Mouse (Mus musculus): ENCODE measurements around the gene Zfyve9. TPM values are rescaled to one million over a fixed set of nuclear protein-coding genes. Genes with fewer than 3 reads are reported as not detected.

Zfyve9 gene
- total and polyA plus RNA-seq, 2 experiments, result 2.1 to 15.4 TPM

- Histone ChIP-seq H3K4me1 (ENCODE audit: control insufficient read depth, insufficient read depth, low read length) (no peaks in the 10 kb centered on the region), H3K9ac (ENCODE audit: low read depth, low read length) (no peak overlapping the region), H3K27me3 (ENCODE audit: control insufficient read depth, insufficient read depth, low read length) (no peaks in the 10 kb centered on the region), H3K36me3 (ENCODE audit: control insufficient read depth, insufficient read depth, low read length) (peaks cover 7% of the 10 kb centered on the region), H3K27ac (replicated peaks; ENCODE audit: insufficient read depth, low read depth, low read length) (no peak overlapping the region), H3K79me2 (ENCODE audit: control insufficient read depth, insufficient read depth, low read length) (no peaks in the 10 kb centered on the region), H3K4me3 (ENCODE audit: insufficient read depth, low read depth, low read length) (no peak overlapping the region)
- TF ChIP-seq POLR2A (IDR thresholded peaks at IDR 0.05; ENCODE audit: extremely low read depth, insufficient read depth, low read length) (no peak), CTCF (IDR thresholded peaks at IDR 0.05; ENCODE audit: low read depth, low read length) (peak; percentile 44)
- peak; percentile 87 for DNase-seq (ENCODE audit: extremely low read depth, low read depth, low spot score)
- WGBS, result 12% methylated on average over 2 of the region's 2 CpGs
Observed at GRCm38 (mm10) chr4:108664407-108664806, 116.2 kb downstream of the Zfyve9 start.

DNA sequence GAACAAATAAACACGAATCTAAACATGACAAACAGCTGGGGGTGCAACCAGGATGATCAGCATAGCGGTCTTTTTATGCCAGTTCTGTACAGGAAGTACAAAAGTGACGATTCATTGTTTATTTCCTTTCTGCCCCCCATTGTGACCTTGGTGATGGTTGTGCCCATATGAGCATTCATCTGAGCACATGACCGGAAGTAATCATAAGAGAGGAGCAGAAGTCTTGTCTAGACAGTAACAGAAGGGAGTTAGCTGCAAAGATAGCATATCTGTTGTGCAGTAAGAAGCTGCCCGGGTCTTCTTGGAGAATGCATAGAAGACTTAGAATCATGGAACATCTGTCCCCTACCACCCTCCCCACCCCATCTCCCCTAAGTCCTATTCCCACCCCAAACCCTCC, 141.8 kb downstream of the Zfyve9 start:
- H3K4me3 ChIP-seq (ENCODE audit: insufficient read depth, low read depth, low read length), result no peak overlapping the region
- H3K27ac ChIP-seq (replicated peaks; ENCODE audit: insufficient read depth, low read depth, low read length), result no peak overlapping the region
- WGBS, result 69% methylated on average over 5 of the region's 5 CpGs
- H3K79me2 ChIP-seq (ENCODE audit: control insufficient read depth, insufficient read depth, low read length), result no peaks in the 10 kb centered on the region
- no peak for DNase-seq (ENCODE audit: extremely low read depth, low read depth, low spot score)
- H3K9ac ChIP-seq (ENCODE audit: low read depth, low read length), result no peak overlapping the region
- peaks cover 18% of the 10 kb centered on the region for H3K36me3 ChIP-seq (ENCODE audit: control insufficient read depth, insufficient read depth, low read length)
- no peaks in the 10 kb centered on the region for H3K27me3 ChIP-seq (ENCODE audit: control insufficient read depth, insufficient read depth, low read length)
- TF ChIP-seq POLR2A (IDR thresholded peaks at IDR 0.05; ENCODE audit: extremely low read depth, insufficient read depth, low read length) (no peak), CTCF (IDR thresholded peaks at IDR 0.05; ENCODE audit: low read depth, low read length) (no peak)
- no peaks in the 10 kb centered on the region for H3K4me1 ChIP-seq (ENCODE audit: control insufficient read depth, insufficient read depth, low read length)

GRCm38 (mm10) chr4:108637721-108638120, 142.9 kb downstream of the Zfyve9 start:
- H3K27ac ChIP-seq (replicated peaks; ENCODE audit: insufficient read depth, low read depth, low read length), result no peak overlapping the region
- peaks cover 15% of the 10 kb centered on the region for H3K36me3 ChIP-seq (ENCODE audit: control insufficient read depth, insufficient read depth, low read length)
- H3K4me3 ChIP-seq (ENCODE audit: insufficient read depth, low read depth, low read length), result no peak overlapping the region
- H3K4me1 ChIP-seq (ENCODE audit: control insufficient read depth, insufficient read depth, low read length), result no peaks in the 10 kb centered on the region
- no peak for TF ChIP-seq CTCF (IDR thresholded peaks at IDR 0.05; ENCODE audit: low read depth, low read length)
- no peak for TF ChIP-seq POLR2A (IDR thresholded peaks at IDR 0.05; ENCODE audit: extremely low read depth, insufficient read depth, low read length)
- no peak for DNase-seq (ENCODE audit: extremely low read depth, low read depth, low spot score)
- no peaks in the 10 kb centered on the region for H3K79me2 ChIP-seq (ENCODE audit: control insufficient read depth, insufficient read depth, low read length)
- no peaks in the 10 kb centered on the region for H3K27me3 ChIP-seq (ENCODE audit: control insufficient read depth, insufficient read depth, low read length)
- no peak overlapping the region for H3K9ac ChIP-seq (ENCODE audit: low read depth, low read length)
- 97% methylated on average over 3 of the region's 3 CpGs for WGBS

DNA sequence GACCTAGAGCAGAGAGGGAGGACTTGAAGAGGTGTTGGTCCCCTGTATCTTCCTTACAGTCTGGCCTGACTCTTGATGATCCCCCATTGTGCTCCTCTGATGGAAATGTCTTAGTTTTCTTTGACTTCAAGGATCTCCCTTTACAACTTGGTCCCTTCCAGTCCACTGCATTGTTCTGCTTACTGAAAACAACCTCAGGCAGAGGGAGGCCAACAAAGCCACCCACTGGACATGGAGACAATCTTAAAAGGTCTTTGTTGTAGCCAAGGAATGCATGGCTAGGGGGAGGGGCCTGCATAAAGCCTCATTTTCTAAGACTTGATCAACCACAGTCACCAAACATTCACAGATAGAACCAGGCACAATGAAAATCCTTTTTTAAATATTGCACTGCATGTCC, 145.5 kb downstream of the Zfyve9 start:
- H3K9ac ChIP-seq (ENCODE audit: low read depth, low read length), result no peak overlapping the region

GRCm38 (mm10) chr4:108634696-108635095, 145.9 kb downstream of the Zfyve9 start:
- 87% methylated on average over 4 of the region's 4 CpGs for WGBS
- Histone ChIP-seq H3K36me3 (ENCODE audit: control insufficient read depth, insufficient read depth, low read length) (peaks cover 29% of the 10 kb centered on the region), H3K4me1 (ENCODE audit: control insufficient read depth, insufficient read depth, low read length) (no peaks in the 10 kb centered on the region)

More for the DNA sequence above, 145.5 kb downstream of the Zfyve9 start:
- Histone ChIP-seq H3K36me3 (ENCODE audit: control insufficient read depth, insufficient read depth, low read length) (peaks cover 26% of the 10 kb centered on the region), H3K27ac (replicated peaks; ENCODE audit: insufficient read depth, low read depth, low read length) (no peak overlapping the region), H3K27me3 (ENCODE audit: control insufficient read depth, insufficient read depth, low read length) (no peaks in the 10 kb centered on the region), H3K4me3 (ENCODE audit: insufficient read depth, low read depth, low read length) (no peak overlapping the region), H3K79me2 (ENCODE audit: control insufficient read depth, insufficient read depth, low read length) (no peaks in the 10 kb centered on the region), H3K4me1 (ENCODE audit: control insufficient read depth, insufficient read depth, low read length) (no peaks in the 10 kb centered on the region)
- no peak for TF ChIP-seq CTCF (IDR thresholded peaks at IDR 0.05; ENCODE audit: low read depth, low read length)
- TF ChIP-seq POLR2A (IDR thresholded peaks at IDR 0.05; ENCODE audit: extremely low read depth, insufficient read depth, low read length), result no peak
- DNase-seq (ENCODE audit: extremely low read depth, low read depth, low spot score), result no peak

DNA sequence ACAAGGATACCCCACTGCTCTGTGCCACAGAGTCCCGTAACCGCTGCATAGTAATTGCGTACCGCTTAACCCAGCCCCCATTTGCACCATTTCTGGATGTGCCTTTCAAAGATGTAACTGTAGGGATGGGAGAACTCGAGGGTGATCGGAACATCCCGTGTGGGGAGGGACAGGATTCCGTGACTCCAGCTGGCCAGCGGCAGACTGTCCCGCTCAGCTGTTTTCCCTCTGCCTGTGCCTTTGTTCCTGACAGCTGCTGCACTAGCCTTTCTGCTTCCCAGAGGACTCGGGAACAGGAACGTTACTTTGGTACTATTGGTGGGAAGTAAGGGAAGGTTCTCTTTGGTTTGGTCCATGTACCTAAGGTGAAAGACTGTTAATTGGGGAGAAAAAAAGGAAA, 146.9 kb downstream of the Zfyve9 start:
- Histone ChIP-seq H3K27ac (replicated peaks; ENCODE audit: insufficient read depth, low read depth, low read length) (no peak overlapping the region), H3K36me3 (ENCODE audit: control insufficient read depth, insufficient read depth, low read length) (peaks cover 27% of the 10 kb centered on the region), H3K4me3 (ENCODE audit: insufficient read depth, low read depth, low read length) (peak overlapping the region; percentile 21; the same call in 1 of the 2 replicates), H3K9ac (ENCODE audit: low read depth, low read length) (no peak overlapping the region), H3K27me3 (ENCODE audit: control insufficient read depth, insufficient read depth, low read length) (no peaks in the 10 kb centered on the region), H3K4me1 (ENCODE audit: control insufficient read depth, insufficient read depth, low read length) (no peaks in the 10 kb centered on the region), H3K79me2 (ENCODE audit: control insufficient read depth, insufficient read depth, low read length) (no peaks in the 10 kb centered on the region)
- 78% methylated on average over 12 of the region's 12 CpGs for WGBS
- TF ChIP-seq CTCF (IDR thresholded peaks at IDR 0.05; ENCODE audit: low read depth, low read length) (no peak), POLR2A (IDR thresholded peaks at IDR 0.05; ENCODE audit: extremely low read depth, insufficient read depth, low read length) (no peak)
- DNase-seq (ENCODE audit: extremely low read depth, low read depth, low spot score), result no peak

More at GRCm38 (mm10) chr4:108634696-108635095, 145.9 kb downstream of the Zfyve9 start:
- Histone ChIP-seq H3K4me3 (ENCODE audit: insufficient read depth, low read depth, low read length) (no peak overlapping the region), H3K9ac (ENCODE audit: low read depth, low read length) (no peak overlapping the region), H3K79me2 (ENCODE audit: control insufficient read depth, insufficient read depth, low read length) (no peaks in the 10 kb centered on the region), H3K27ac (replicated peaks; ENCODE audit: insufficient read depth, low read depth, low read length) (no peak overlapping the region), H3K27me3 (ENCODE audit: control insufficient read depth, insufficient read depth, low read length) (no peaks in the 10 kb centered on the region)
- DNase-seq (ENCODE audit: extremely low read depth, low read depth, low spot score), result no peak
- TF ChIP-seq CTCF (IDR thresholded peaks at IDR 0.05; ENCODE audit: low read depth, low read length), result no peak
- TF ChIP-seq POLR2A (IDR thresholded peaks at IDR 0.05; ENCODE audit: extremely low read depth, insufficient read depth, low read length), result no peak
